Mouse (Mus musculus): Measurements from ENCODE around the gene Zfp462.
"Not testable (repeated sequence)": the region's sequence is repeated elsewhere in the genome, so short reads cannot be mapped to it uniquely, and the experiment has no call there.

Zfp462 gene

DNA sequence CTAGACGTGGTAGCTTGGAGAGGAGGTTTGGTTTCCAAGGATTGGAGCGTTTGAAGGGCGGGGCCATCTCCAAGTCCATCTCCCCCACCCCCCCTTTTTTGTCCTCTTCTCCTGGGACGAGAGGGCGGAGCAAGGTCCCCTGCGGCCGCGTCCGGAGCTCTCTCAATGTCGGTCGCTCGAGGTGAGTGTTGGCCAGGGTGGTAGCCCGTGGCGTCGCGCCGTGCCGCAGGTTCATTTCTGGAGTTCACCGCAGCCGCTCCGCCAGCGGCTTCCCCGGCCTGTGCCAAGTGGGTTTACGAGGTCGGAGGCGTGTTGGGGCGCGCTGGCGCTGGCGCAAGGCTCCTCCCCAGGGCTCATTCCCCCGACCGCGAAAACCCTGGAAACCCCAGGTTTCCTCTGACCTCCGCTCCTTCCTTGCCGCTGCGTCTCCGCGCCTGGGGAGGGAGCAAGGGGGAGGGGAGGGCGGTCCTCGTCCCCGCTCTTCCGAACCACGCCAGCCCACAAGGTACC lies at the start of gene Zfp462:
Gene Zfp462, plus strand, starts transcription at position 128 of the 510 bp plus-strand sequence.
- DNase-seq (ENCODE audit: low read depth): no peak

DNA sequence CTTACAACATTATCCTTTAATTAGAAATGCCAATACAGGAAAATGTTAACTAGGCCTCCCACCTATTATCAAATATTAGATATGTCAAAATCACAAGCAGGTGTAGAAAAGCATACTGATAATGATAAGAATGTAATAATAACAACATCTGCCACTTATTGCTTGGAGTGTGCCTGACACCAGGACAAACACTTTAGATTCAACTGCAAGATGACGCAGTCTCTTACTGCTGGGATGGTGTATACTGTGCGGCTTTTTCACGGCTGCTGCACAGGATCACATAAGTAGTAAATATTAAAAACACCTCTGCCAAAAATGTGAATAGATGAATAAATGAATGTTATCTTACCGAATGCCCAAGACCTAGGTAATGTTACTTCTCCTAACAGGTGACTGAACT lies 48.8 kb upstream of the Zfp462 start:
- no peak for DNase-seq (ENCODE audit: low read depth)

DNA sequence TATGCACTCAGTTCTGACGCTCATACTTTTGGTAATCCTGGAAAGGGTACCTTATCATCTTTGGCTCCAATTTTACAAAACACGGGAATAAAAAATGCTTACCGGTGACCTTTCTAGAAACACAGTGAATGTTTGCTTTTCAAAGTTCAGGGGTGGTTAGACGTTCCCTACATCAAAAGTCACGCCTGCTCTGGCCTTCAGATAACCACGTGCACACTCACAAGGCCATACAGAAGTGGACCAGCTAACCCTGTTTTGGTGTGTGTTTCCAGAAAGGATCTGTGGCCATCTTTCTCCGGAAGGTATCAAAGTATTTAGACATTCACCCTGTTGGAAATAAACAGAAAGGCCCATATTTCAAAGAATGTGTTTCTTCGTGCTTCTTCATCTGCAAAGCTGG lies 40.2 kb upstream of the Zfp462 start:
- DNase-seq (ENCODE audit: low read depth): no peak

- no peak for DNase-seq (ENCODE audit: low read depth)
These were observed 39.4 kb upstream of the Zfp462 start for GRCm38 (mm10) chr4:54905399-54905953.

DNA sequence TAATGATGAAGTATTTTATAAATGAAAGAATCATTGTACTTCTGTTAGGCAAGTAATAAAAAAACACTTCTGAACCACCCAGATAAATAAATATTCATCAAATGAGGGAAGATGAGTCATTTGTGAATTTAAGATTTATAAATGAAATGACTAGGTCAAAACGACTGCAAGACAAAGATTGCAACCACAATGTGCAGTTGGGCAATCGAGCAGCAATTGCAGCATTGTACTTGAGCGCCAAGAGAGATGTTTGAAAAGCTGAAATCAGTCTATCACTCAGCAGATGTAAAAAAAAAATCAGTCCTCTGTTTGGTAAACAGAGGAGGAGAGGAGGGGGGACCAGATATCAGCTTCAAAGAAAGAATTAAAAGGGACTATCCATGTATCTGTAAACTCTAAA lies 34.5 kb upstream of the Zfp462 start:
- no peak for DNase-seq (ENCODE audit: low read depth)

DNA sequence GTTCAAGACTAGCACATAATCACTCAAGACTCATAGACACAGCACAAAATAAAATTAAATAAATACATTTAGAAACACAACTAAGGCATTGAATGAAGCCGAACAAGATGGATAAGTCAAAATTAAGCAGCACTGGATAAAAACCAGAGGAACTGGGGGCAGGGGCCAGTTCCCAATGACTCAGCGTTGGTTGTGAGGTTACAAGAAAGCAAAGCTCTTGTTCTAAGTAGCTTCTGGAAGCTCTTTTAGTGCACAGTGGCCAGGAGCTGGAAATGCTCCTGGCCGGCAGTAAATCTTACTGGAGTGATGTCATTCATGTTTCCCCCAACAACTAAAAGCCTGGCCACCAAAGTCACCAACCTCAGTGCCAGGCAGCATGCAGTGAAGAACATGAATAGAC lies 26.6 kb upstream of the Zfp462 start:
- no peak for DNase-seq (ENCODE audit: low read depth)

GRCm38 (mm10) chr4:54923386-54923785 lies 21.5 kb upstream of the Zfp462 start:
- no peak for DNase-seq (ENCODE audit: low read depth)

GRCm38 (mm10) chr4:54924306-54924705 lies 20.5 kb upstream of the Zfp462 start:
- no peak for DNase-seq (ENCODE audit: low read depth)

- DNase-seq (ENCODE audit: low read depth): not testable (repeated sequence)
These were observed 18.4 kb upstream of the Zfp462 start for GRCm38 (mm10) chr4:54926456-54926855.

DNA sequence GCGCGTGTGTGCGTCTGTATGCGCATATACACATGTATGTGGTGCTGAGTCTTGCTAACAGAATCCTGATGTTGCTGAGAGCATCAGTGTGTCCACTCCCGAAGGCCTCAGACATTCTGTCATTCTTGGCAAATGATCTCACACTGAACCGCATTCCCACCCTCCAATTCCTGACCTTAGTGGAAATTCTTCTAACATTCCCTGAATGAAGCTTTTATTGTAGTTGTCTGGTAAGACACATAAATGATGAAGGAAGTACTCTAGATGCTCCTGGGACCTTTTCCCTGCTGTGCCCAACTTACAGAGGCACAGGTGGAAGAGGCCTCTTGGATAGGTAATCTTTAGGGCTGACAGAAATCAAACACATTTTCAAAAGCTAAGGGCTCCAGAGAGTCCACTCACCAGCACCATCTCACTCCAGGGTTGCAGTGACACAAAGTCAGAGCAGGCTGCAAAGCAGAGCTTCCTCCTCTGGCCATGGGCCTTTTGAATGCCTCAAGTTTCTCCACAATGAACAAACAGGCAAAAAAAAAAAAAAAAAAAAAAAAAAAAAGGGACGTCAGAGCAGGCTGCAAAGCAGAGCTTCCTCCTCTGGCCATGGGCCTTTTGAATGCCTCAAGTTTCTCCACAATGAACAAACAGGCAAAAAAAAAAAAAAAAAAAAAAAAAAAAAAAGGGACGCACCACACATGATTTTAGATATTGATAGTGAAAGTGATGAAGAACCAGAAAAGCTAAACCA lies 17.4 kb upstream of the Zfp462 start:
- DNase-seq (ENCODE audit: low read depth): not testable (repeated sequence)

GRCm38 (mm10) chr4:54929686-54930085 lies 15.2 kb upstream of the Zfp462 start:
- no peak for DNase-seq (ENCODE audit: low read depth)

DNA sequence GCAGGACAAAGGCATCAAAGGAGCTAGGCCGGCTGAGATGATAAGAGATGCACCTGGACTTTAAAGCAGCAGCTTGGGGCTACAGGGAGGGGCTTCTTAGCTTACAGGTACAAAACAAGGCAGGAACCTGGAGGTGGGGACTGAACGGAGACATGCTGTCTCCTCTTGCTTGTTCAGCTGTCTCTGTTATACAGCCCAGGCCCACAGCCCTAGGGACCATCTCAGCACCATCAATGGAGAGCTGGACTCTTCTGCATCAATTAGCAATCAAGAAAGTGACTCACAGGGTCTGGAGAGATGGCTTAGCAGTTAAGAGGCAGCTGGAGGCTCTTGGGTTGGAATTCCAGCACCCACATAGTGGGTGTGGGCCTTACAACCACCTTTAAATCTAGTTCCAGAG lies 12.2 kb upstream of the Zfp462 start:
- DNase-seq (ENCODE audit: low read depth): no peak

DNA sequence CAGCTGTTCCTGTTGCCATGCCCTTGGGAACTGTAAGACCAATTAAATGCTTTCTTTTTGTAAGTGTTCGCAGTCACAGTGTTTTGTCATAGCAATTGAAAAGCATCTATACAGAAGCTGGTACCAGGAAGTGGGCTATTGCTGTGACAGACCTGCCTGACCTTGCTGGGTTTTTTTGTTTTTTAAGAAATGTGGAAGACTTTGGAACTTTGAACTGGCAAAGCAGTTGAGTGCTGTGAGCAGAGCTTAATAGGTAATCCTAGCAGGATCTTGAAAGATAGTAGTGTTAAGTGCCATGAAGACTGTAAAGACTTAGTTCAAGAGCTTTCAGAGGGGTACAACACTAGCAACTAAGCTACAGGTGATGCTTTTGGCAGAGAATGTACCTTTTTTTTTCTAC lies 7.7 kb upstream of the Zfp462 start:
- no peak for DNase-seq (ENCODE audit: low read depth)

DNA sequence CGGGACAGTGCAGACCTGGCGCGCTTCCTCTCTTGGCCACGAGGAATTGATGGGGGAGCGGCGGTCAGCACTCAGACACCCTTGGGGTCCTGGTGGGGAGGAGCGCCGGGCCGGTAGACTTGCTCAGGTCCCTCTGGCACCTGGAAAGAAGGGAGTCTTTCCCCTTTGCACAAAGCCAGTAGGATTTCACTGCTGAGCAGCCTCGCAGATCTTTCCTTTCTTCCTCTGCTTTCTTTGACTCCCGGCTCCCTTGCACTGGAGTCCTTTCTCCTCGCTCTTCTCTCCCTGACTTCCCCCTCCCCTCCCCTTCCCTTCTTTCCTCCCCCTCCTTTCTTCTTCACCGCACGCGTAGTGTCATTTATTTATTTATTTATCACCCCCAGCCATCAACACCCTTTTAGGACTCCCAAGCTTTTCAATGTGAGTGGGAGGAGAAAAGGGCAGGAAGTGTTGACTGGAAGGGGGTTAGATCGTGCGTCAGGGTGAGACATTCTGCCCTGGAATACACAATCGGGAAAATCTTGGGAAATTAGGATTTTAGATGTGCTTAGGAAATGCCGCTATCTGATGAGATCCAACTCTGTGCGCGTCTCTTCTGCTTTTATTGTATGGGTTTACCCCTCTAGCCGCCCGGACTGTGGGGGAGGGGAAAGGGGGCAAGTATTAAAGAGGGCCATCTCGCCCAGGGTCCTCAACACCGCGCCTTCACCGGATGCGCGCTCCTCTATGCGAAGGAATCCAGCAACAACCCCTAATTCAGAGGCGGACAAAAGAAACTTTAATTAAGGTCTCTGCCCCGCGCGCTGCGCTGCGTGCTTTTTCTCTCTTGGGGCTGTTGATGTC lies 976 bp downstream of the Zfp462 start:
- no peak for DNase-seq (ENCODE audit: low read depth)

DNA sequence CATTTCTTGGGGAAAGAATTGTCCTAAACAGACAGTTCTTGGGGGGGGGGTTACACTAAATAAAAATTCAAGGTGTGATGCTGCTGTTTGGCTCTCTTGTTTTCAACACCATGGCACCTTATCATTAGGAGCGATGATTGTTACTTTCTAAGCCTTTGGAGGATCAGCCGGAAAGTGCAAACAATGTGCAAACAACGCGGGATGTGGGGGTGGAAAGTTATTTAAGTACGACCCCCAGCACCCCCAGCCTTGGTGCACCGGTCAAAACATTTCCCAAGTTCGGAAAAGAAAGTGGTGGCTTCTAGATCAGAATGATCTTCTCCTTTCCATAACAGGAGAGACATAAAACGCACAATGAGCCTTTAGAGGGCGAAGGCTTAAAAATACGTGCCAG lies 1.8 kb downstream of the Zfp462 start:
- no peak for DNase-seq (ENCODE audit: low read depth)

- no peak for DNase-seq (ENCODE audit: low read depth)
These were observed 2.5 kb downstream of the Zfp462 start for GRCm38 (mm10) chr4:54947056-54947990.

DNA sequence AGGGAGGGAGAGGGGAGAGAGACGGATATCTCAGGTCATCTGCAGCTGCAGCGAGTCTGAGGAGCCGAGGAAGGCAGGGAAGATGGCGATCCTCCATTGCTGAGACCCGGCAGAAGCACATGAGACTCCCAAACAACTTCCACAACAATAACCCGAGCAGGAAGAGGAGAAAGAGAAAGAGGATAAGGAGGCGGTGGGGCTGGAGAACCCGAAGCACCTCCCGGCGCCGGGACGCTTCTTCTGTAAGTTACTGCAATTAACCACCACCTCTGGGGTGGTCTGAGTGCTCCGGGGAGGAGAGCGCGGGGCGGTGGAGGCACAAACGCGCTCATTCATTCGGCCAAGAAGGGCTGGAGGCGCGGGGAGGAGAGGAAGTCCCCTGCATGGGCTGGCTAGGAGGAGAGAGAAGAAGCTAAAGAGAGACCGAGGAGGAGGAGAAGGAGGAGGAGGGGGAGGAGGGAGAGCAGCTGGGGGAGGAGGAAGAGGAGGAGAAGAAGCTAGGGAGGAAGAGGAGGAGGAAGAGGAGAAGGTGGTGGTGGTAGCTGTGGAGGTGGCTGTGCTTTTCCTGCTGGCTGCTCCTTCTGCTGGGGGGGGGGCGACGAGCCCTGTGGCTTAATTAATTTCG lies 3.3 kb downstream of the Zfp462 start:
- no peak for DNase-seq (ENCODE audit: low read depth)

DNA sequence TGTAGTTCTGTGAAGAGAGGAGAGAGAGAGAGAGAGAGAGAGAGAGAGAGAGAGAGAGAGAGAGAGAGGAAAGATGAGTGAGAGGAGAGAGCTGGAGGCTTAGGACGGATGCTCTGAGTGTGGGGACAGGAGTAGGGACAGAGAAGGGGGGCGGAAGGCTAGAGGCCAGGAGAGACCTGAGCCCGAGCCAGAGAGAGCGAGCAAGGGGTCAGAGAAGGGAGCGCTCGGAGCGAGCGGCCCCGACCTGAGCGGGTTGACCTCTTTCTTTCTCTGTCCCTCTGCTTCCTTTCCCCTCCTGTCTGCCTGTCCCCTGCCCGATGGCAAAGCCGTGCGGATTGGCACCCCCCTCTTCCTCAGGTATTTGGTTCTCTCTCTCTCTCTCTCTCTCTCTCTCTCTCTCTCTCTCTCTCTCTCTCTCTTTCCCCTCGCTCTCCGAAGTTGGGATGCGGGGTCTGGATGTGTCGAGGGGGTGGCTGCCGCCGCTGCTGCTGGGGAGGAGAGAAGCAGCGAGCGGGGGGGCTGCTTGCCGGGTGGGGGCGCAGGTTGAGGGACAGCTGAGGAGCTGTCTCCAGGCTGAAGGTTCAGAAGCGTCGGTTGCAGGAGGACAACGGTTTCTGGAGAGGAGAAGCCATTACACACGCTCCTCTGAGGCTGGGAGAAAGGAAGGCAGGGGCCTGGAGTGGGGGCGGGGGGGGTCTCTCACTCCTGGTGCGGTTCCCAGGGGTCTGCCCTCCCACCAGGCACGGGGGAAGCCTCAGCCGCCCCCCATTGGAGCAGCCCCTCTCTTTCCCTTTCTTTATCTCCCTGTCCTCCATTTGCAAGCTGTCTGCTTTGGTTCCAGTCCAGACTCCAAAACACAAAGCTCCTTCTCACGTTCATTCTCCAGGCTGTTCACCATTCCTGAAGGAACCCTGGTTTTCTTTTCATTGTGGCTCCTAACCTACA lies 4.0 kb downstream of the Zfp462 start:
- DNase-seq (ENCODE audit: low read depth): no peak

- DNase-seq (ENCODE audit: low read depth): no peak
These were observed 4.7 kb downstream of the Zfp462 start for GRCm38 (mm10) chr4:54949561-54949940.

DNA sequence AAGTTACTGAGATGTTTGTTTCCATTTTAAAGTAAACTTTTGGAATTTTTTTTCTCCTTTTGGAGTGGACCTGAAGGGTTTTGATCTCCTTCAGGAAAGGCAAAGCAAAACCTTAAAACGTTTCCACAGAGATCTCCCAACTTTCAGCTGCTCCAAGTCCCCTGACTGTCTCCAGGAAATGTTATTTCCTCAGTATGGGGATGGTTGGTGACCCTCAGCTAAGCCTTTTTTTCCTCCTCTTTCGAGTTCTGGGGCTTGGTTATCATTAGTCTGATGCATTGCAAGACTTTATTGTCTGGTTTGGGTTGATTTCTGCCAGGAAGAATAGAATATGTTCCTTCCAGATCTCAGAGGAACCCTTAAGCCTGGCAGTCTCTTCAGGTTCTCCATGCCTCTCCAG lies 5.3 kb downstream of the Zfp462 start:
- DNase-seq (ENCODE audit: low read depth): no peak
